Mouse (Mus musculus) ES-E14 (cell line): ENCODE measurements around the gene Stx1a. TPM values are rescaled to one million over a fixed set of nuclear protein-coding genes. Genes with fewer than 3 reads are reported as not detected.
"Not testable (repeated sequence)": the region's sequence is repeated elsewhere in the genome, so short reads cannot be mapped to it uniquely, and the experiment has no call there.

ENCODE experiments used
- DNase-seq: peaks from one replicate; pipeline ENCODE4 v3.0.0-alpha.2; 2013; ENCODE audit warnings: low read depth, low spot score
- H3K27ac ChIP-seq: 2 replicates; pipeline ENCODE4 v1.5.1; 2012; ENCODE audit warnings: low read depth, mild to moderate bottlenecking, low read length, moderate library complexity, mixed read lengths; ENCODE audit not compliant: poor library complexity, insufficient read depth, severe bottlenecking
- H3K36me3 ChIP-seq: 2 replicates; pipeline ENCODE4 v1.6.1; 2012; ENCODE audit warnings: mild to moderate bottlenecking, low read length, moderate library complexity, mixed read lengths; ENCODE audit not compliant: control insufficient read depth, poor library complexity, insufficient read depth, severe bottlenecking
- H3K4me1 ChIP-seq, 2 experiments: fragments of 150-350 bp in 1 of 2; sonication (generic) in 1 of 2; 2 replicates each; pipeline ENCODE4 v1.6.1; 2012; ENCODE audit warnings: low read length in 2 of 2, mild to moderate bottlenecking in 1 of 2, mixed read lengths in 1 of 2; ENCODE audit not compliant: control insufficient read depth in 2 of 2, insufficient read depth in 2 of 2, poor library complexity in 1 of 2
- H3K4me3 ChIP-seq, 2 experiments: fragments of 150-350 bp in 1 of 2; sonication (generic) in 1 of 2; 2 replicates each; pipeline ENCODE4 v1.5.1; 2012; ENCODE audit warnings: low read length in 2 of 2, low read depth in 1 of 2, mild to moderate bottlenecking in 1 of 2, mixed read lengths in 1 of 2; ENCODE audit not compliant: insufficient read depth in 1 of 2, poor library complexity in 1 of 2, severe bottlenecking in 1 of 2
- H3K9ac ChIP-seq: 2 replicates; pipeline ENCODE4 v1.6.1; 2012; ENCODE audit warnings: low read depth, mild to moderate bottlenecking, low read length, mixed read lengths; ENCODE audit not compliant: poor library complexity, insufficient read depth, severe bottlenecking
- H3K9me3 ChIP-seq: fragments of 150-350 bp; sonication (generic); 2 replicates; pipeline ENCODE4 v1.6.1; 2012; ENCODE audit warnings: low read depth, mild to moderate bottlenecking, low read length; ENCODE audit not compliant: control insufficient read depth, insufficient read depth
- CHD2 ChIP-seq: IDR thresholded peaks from 2 replicates; pipeline ENCODE4 v1.6.1; 2014; ENCODE audit warnings: mild to moderate bottlenecking, low read depth, low read length, inconsistent platforms
- HCFC1 ChIP-seq: IDR thresholded peaks from 2 replicates; pipeline ENCODE4 v1.6.1; 2012; ENCODE audit warnings: low read length, inconsistent platforms, borderline replicate concordance; ENCODE audit not compliant: insufficient read depth
- MAFK ChIP-seq: IDR thresholded peaks from 2 replicates; pipeline ENCODE4 v1.6.1; 2014; ENCODE audit warnings: mild to moderate bottlenecking, low read depth, low read length, inconsistent platforms; ENCODE audit not compliant: insufficient read depth
- ZC3H11A ChIP-seq: IDR thresholded peaks from 2 replicates; pipeline ENCODE4 v1.6.1; 2012; ENCODE audit warnings: low read depth, mild to moderate bottlenecking, inconsistent platforms, low read length, borderline replicate concordance
- ZNF384 ChIP-seq: IDR thresholded peaks from 2 replicates; pipeline ENCODE4 v1.6.1; 2012; ENCODE audit warnings: low read depth, low read length, inconsistent platforms
- in situ Hi-C, 2 experiments: fragments of 600-800 bp; cut with MboI; formaldehyde crosslinking; loops; one replicate each; pipeline ENCODE4 v1.15.1; 2025; ENCODE audit warnings: low sequenced_read_pairs in 2 of 2, inconsistent platforms in 1 of 2; ENCODE audit not compliant: unreplicated experiment in 2 of 2
- total RNA-seq: library from RNA; depleted of rRNA; stranded (reverse); fragments of 300-350 nt; gene quantifications from 2 replicates; pipeline ENCODE4 v1.2.3, GENCODE M21; 2012

Stx1a gene
- total RNA-seq, 1 experiment: 9.5 TPM

DNA sequence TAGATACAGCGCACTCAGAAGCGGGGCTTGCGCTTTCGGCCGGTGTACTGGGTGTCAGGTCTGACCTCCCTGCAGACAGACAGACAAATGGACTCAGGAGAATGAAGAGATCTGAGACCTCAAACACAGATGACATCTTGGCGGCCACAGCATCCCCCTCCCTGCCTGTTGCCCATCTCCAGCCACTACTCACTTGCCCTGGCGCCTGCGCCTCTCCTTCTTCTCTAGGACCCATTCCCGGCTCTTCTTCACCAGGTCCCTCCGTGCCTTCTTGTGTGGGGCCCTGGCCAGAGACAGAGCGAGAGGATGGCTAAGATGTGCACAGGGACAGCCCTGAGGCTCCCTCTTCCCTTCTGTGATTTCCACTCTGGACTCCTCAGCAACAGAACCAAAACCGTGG lies 30.1 kb downstream of the Stx1a start:
- Histone ChIP-seq H3K4me3 (no peak overlapping the region), H3K9me3 (no peaks in the 10 kb centered on the region), H3K27ac (no peak overlapping the region), H3K9ac (no peak overlapping the region), H3K4me1 (peaks cover 0 to 16% of the 10 kb centered on the region in 2 experiments; a peak in 2 of 4 replicates), H3K36me3 (peaks cover 44% of the 10 kb centered on the region)
- TF ChIP-seq ZNF384 (no peak), HCFC1 (no peak), CHD2 (no peak), ZC3H11A (no peak), MAFK (no peak)
- in situ Hi-C loops: no loop called here
- DNase-seq: no peak

DNA sequence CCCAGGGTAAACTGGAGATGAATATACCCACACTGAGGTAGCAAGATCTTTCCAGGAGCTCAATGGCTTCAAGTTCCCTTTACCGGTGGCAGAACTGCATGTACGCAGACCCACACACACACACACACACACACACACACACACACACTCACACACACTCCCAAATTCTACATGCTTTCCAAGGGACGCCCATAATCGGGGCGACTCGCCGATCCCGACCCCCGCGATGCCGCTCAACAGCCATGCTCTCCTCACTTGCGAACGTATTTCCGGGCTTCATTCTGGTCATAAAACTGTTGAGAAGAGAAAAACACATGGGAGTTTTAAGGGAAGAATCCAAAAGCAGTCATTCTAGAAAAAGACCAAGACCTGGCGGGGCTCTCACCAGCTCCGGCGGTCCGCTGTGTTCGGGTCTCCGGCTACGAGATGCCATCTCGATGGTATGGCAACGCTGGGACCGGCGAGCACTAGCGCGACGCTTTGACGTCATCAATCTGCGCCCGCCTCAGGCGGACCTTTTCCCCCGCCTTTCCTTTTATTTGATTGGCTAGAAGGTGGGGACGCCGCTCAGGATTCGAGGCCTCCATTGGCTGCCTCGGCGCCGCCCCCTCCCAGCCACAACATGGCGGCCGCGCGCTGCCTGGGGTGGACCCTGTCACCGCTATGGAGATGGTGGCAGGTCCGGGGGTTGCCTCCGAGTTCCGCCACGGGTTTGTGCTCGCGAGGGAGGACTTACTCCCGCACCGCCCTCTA lies 40.5 kb downstream of the Stx1a start, which contains the start of gene Dnajc30:
Dnajc30 (plus strand) TSS at position 574 of the 753 bp plus-strand sequence.
- peak; percentile 94 for DNase-seq
- in situ Hi-C loops: no loop called here
- H3K27ac ChIP-seq: no peak within 1 kb of the TSS

DNA sequence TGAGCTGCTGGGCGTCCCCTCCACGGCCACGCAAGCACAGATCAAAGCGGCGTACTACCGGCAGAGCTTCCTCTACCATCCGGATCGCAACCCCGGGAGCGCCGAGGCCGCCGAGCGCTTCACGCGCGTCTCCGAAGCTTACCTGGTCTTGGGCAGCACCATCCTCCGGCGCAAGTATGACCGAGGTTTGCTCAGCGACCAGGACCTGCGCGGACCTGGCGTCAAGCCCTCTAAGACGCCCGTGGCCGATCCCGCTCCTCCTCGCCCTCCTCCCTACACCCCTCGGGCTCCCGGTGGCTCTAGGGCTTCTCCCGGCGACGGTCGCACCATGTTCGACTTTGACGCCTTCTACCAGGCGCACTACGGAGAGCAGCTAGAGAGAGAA lies 41.1 kb downstream of the Stx1a start:
- no peak for DNase-seq
- H3K9me3 ChIP-seq: no peaks in the 10 kb centered on the region
- H3K4me3 ChIP-seq: peak overlapping the region; percentile 81 to 99
- peaks cover 12% of the 10 kb centered on the region for H3K36me3 ChIP-seq
- no peak overlapping the region for H3K27ac ChIP-seq
- TF ChIP-seq MAFK: no peak
- TF ChIP-seq HCFC1: no peak
- TF ChIP-seq ZNF384: no peak
- 0 out of 4 replicates have a peak, but pooled peaks cover 0 to 2% of the 10 kb centered on the region in 2 experiments for H3K4me1 ChIP-seq
- in situ Hi-C loops: no loop called here
- H3K9ac ChIP-seq: peak overlapping the region; percentile 80

More for the DNA sequence above, 40.5 kb downstream of the Stx1a start, which contains the start of gene Dnajc30:
- H3K4me1 ChIP-seq: 0 out of 4 replicates have a peak, but pooled peaks cover 0 to 2% of the 10 kb centered on the region in 2 experiments
- H3K4me3 ChIP-seq: peak within 1 kb of the TSS; percentile 90 to 99
- H3K36me3 ChIP-seq: peaks cover 16% of the 10 kb centered on the region
- TF ChIP-seq HCFC1: peak; percentile 84
- TF ChIP-seq CHD2: 0 out of 2 replicates have a peak, but pooled peaks have one; percentile 69
- TF ChIP-seq ZC3H11A: no peak
- peak within 1 kb of the TSS; percentile 80 for H3K9ac ChIP-seq
- no peaks in the 10 kb centered on the region for H3K9me3 ChIP-seq

DNA sequence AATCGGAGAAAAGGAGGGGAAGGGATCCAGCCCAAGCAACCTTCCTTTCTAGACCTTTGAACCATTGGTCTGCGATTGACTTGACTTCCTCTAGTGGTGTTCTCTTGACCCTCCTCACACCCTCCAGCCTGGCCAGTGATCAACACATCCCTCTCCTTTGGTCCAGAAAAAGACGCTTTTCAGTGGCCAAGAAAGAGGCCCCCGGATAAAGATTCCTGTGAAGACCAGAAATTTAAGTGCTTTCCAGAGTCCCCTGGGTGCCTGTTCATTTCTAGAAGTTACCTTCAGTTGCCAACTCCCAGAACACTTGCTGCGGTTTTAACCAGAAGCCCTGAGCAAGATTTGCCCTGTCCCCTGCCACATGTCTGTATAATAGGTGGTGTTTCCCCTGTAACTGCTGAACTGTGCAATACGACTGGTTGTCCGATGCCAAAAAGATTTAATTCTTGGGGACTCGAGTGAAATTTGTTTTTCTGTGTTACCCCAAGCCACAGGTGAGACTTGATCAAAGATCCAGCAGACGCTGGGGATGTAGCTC lies 41.7 kb downstream of the Stx1a start, which contains the start of gene Bud23:
Bud23 (minus strand) TSS at position 51 of the 538 bp plus-strand sequence.
- Histone ChIP-seq H3K4me3 (peak within 1 kb of the TSS; percentile 90 to 99), H3K9ac (peak within 1 kb of the TSS; percentile 80)
- H3K9me3 ChIP-seq, DNase-seq, H3K27ac ChIP-seq, H3K4me1 ChIP-seq, in situ Hi-C loops, H3K36me3 ChIP-seq: not testable (repeated sequence)

DNA sequence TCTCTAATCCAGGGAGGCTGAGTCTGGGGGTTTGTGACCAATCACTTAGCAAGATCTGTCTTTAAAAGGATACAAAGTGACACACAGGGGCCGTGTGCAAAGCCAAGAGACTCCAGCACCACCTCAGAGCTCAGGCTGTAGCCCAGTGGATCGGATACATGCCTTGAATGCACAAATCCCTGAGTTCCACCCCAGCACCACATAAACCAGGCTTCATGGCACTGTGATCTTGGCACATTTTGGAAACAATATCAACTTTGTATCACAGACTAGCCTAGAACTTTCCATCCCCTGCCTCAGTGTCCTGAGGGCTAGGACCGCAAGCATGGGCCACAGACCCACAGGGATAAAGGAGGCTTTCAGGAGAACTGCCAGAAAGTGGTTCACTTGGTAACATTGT lies 42.7 kb downstream of the Stx1a start:
- H3K4me3 ChIP-seq: no peak overlapping the region
- TF ChIP-seq MAFK (no peak), ZNF384 (no peak), CHD2 (no peak), HCFC1 (no peak), ZC3H11A (no peak)
- H3K4me1 ChIP-seq: 0 out of 4 replicates have a peak, but pooled peaks cover 0 to 2% of the 10 kb centered on the region in 2 experiments
- no peak overlapping the region for H3K27ac ChIP-seq
- H3K36me3 ChIP-seq: peaks cover 1% of the 10 kb centered on the region; the same call in 1 of the 2 replicates
- in situ Hi-C loops: no loop called here
- H3K9ac ChIP-seq: no peak overlapping the region
- DNase-seq: no peak
- H3K9me3 ChIP-seq: no peaks in the 10 kb centered on the region
